Mouse (Mus musculus): ENCODE measurements around the gene Camta2. TPM values are rescaled to one million over a fixed set of nuclear protein-coding genes. Genes with fewer than 3 reads are reported as not detected.

The Camta2 gene
- polyA plus RNA-seq, 1 experiment from 2014 or later, result 9.2 TPM

DNA sequence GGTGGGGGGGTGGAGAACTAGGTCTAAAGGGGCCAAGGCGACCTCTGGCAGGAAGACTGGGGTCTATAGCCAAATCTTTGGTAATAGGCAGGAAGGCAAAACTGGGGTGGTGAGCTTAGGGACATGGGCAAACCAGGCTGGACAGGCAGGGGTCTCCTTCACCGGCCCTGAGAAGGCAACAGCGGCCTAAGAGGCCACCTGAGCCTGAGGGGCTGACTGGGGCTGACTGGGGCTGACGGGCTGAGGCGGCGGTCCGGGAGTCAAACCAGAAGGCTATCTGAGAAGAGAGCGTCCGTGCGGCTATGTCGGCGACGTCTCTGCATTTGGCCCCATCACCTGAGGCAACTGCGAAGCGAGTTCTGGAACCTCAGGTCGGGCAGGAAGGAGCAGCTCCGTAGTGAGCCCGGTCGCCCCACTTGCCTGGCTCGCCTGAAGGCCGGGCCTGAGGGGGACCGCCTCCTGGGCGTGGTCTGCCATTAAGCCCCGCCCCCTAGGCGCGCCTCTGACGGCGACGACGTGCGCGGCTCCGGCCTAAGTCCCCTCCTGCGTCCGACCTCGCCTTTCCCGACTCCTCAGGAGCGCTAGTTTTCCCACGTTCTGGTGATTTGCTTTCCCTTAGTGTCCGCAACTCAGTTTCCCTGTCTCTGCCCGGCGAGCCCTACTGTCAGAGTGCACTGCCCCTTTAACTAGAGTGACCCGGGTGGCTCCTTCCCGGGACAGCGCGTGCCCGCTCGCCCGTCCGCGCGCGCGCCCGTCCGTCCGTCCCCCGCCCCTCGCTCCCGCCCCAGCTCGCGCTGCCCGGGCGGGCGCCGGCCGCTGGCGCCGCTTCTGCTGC is 12.0 kb upstream of the Camta2 start, which contains the start of the genes Inca1 and Kif1c:
Gene Inca1, minus strand, starts transcription at position 434 of the 835 bp plus-strand sequence.
Gene Kif1c, plus strand, starts transcription at position 827 of the 835 bp plus-strand sequence.
- peak within 1 kb of the TSS; percentile 94 for H3K9ac ChIP-seq (ENCODE audit: low read depth, low read length)
- peak within 1 kb of the TSS; percentile 94 for H3K4me2 ChIP-seq (ENCODE audit: low read length)
- H3K36me3 ChIP-seq (ENCODE audit: insufficient read depth, low read length), result peaks cover 7% of the 10 kb centered on the region; the same call in 1 of the 2 replicates
- 2% methylated on average over 66 of the region's 69 CpGs for WGBS
- H3K27ac ChIP-seq, result peak within 1 kb of the TSS; percentile 97
- peak; percentile 9; the same call in 1 of the 2 replicates for TF ChIP-seq CTCF (IDR thresholded peaks at IDR 0.05; ENCODE audit: low read depth)
- no peaks in the 10 kb centered on the region for H3K9me3 ChIP-seq (replicated peaks; ENCODE audit: low read length)
- peak; percentile 93 for DNase-seq (ENCODE audit: low spot score)
- no peaks in the 10 kb centered on the region for H3K27me3 ChIP-seq (ENCODE audit: insufficient read depth, low read length)
- H3K4me3 ChIP-seq (replicated peaks; ENCODE audit: low read depth, low read length), result peak within 1 kb of the TSS; percentile 89
- ATAC-seq (replicated peaks; ENCODE audit: low FRiP score, low read depth), result peak; percentile 93
- H3K4me1 ChIP-seq (replicated peaks; ENCODE audit: insufficient read depth, low read length), result peaks cover 14% of the 10 kb centered on the region

DNA sequence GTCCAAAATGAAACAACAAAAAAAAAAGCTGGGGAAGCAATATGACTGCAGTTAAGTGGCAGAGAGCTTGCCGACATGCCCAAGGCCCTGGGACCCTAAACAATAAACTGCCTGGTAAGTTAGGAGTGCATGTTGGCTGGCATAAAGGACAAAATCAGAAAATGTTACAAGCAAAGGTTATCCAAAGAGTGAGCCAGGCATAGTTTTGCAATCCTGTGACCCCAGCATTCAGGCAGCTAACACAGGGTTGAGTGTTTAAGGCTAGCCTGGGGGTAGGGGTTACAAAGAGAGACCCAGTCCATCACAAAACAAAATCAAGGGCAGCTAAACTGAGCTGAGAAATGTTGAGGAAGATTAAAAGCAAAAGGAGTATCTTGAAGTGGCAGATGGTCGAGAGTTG is 11.1 kb upstream of the Camta2 start:
- no peak overlapping the region for H3K4me3 ChIP-seq (replicated peaks; ENCODE audit: low read depth, low read length)
- no peak overlapping the region for H3K27ac ChIP-seq
- no peak overlapping the region for H3K9ac ChIP-seq (ENCODE audit: low read depth, low read length)
- DNase-seq (ENCODE audit: low spot score) (no peak), ATAC-seq (replicated peaks; ENCODE audit: low FRiP score, low read depth) (no peak)
- no peaks in the 10 kb centered on the region for H3K36me3 ChIP-seq (ENCODE audit: insufficient read depth, low read length)
- no peak for TF ChIP-seq CTCF (IDR thresholded peaks at IDR 0.05; ENCODE audit: low read depth)
- peaks cover 14% of the 10 kb centered on the region for H3K4me1 ChIP-seq (replicated peaks; ENCODE audit: insufficient read depth, low read length)
- 77% methylated on average over 2 of the region's 2 CpGs for WGBS
- no peaks in the 10 kb centered on the region for H3K9me3 ChIP-seq (replicated peaks; ENCODE audit: low read length)
- no peaks in the 10 kb centered on the region for H3K27me3 ChIP-seq (ENCODE audit: insufficient read depth, low read length)
- H3K4me2 ChIP-seq (ENCODE audit: low read length), result no peak overlapping the region

DNA sequence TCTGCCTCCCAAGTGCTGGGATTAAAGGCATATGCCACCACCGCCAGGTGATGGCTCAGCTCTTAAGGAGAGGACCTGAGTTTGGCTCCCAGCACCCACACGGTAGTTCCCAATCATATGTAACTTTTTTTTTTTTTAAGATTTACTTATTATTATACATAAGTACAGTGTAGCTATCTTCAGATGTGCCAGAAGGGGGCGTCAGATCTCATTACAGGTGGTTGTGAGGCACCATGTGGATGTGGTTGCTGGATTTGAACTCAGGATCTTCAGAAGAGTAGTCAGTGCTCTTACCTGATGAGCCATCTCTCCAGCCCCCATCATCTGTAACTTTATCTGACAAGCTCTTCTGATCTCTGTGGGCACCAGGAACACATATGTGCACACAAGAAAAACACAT is 9.5 kb upstream of the Camta2 start:
- Histone ChIP-seq H3K4me3 (replicated peaks; ENCODE audit: low read depth, low read length) (no peak overlapping the region), H3K9me3 (replicated peaks; ENCODE audit: low read length) (no peaks in the 10 kb centered on the region), H3K36me3 (ENCODE audit: insufficient read depth, low read length) (no peaks in the 10 kb centered on the region), H3K9ac (ENCODE audit: low read depth, low read length) (no peak overlapping the region), H3K27me3 (ENCODE audit: insufficient read depth, low read length) (no peaks in the 10 kb centered on the region), H3K27ac (no peak overlapping the region), H3K4me1 (replicated peaks; ENCODE audit: insufficient read depth, low read length) (peaks cover 14% of the 10 kb centered on the region), H3K4me2 (ENCODE audit: low read length) (no peak overlapping the region)
- TF ChIP-seq CTCF (IDR thresholded peaks at IDR 0.05; ENCODE audit: low read depth), result peak; percentile 25; the same call in 1 of the 2 replicates
- DNase-seq (ENCODE audit: low spot score), result no peak
- 77% methylated on average over 3 of the region's 3 CpGs for WGBS
- ATAC-seq (replicated peaks; ENCODE audit: low FRiP score, low read depth), result no peak

DNA sequence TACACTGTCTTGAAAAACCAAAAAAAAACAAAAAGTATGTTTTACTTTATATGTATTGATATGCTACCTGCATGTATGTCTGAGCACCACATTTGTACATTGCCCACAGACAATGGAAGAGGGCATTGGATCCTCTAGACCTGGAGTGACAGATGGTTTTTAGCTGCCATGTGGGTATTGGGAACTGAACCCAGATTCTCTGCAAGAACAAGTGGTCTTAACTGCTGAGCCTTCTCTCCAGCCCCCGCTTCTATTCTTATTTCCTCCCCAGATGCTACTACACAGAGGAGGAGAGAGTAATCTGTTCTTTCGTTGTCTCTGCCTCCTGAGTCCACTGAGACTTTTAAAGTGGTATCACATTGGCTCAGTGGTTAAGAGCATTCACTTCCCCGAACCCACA is 5.6 kb upstream of the Camta2 start:
- no peak overlapping the region for H3K4me2 ChIP-seq (ENCODE audit: low read length)
- no peak for TF ChIP-seq CTCF (IDR thresholded peaks at IDR 0.05; ENCODE audit: low read depth)
- H3K4me3 ChIP-seq (replicated peaks; ENCODE audit: low read depth, low read length), result no peak overlapping the region
- H3K27me3 ChIP-seq (ENCODE audit: insufficient read depth, low read length), result no peaks in the 10 kb centered on the region
- DNase-seq (ENCODE audit: low spot score) (no peak), ATAC-seq (replicated peaks; ENCODE audit: low FRiP score, low read depth) (no peak)
- no peaks in the 10 kb centered on the region for H3K9me3 ChIP-seq (replicated peaks; ENCODE audit: low read length)
- WGBS, result 74% methylated on average over 3 of the region's 3 CpGs
- peaks cover 6% of the 10 kb centered on the region; the same call in 1 of the 2 replicates for H3K4me1 ChIP-seq (replicated peaks; ENCODE audit: insufficient read depth, low read length)
- H3K9ac ChIP-seq (ENCODE audit: low read depth, low read length), result no peak overlapping the region
- H3K36me3 ChIP-seq (ENCODE audit: insufficient read depth, low read length), result no peaks in the 10 kb centered on the region
- no peak overlapping the region for H3K27ac ChIP-seq

DNA sequence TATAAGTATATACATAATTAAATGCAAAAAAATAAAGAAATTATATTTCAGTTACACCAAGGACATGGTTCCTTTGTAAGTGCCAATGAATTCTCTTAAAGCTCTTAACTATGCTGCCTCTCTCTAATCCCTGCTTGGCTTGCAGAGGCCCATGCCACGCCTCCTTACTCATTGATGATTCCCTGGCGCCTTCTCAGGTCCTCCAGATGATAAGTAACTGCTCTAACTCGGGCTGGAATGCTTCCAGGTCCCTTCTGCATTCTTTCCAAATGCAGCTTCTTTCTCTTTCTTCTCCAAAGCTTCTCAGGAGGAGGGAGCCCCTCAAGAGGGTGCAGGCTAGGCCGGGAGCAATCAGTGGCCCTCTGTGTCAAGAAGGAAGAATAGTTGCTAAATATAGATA is 1.7 kb upstream of the Camta2 start:
- Histone ChIP-seq H3K27me3 (ENCODE audit: insufficient read depth, low read length) (no peaks in the 10 kb centered on the region), H3K36me3 (ENCODE audit: insufficient read depth, low read length) (peaks cover 3% of the 10 kb centered on the region), H3K9ac (ENCODE audit: low read depth, low read length) (no peak overlapping the region), H3K4me2 (ENCODE audit: low read length) (no peak overlapping the region), H3K4me1 (replicated peaks; ENCODE audit: insufficient read depth, low read length) (peaks cover 14% of the 10 kb centered on the region; the same call in 1 of the 2 replicates), H3K9me3 (replicated peaks; ENCODE audit: low read length) (no peaks in the 10 kb centered on the region), H3K4me3 (replicated peaks; ENCODE audit: low read depth, low read length) (no peak overlapping the region), H3K27ac (no peak overlapping the region)
- 64% methylated on average over 4 of the region's 4 CpGs for WGBS
- DNase-seq (ENCODE audit: low spot score), result no peak
- ATAC-seq (replicated peaks; ENCODE audit: low FRiP score, low read depth), result no peak
- no peak for TF ChIP-seq CTCF (IDR thresholded peaks at IDR 0.05; ENCODE audit: low read depth)

DNA sequence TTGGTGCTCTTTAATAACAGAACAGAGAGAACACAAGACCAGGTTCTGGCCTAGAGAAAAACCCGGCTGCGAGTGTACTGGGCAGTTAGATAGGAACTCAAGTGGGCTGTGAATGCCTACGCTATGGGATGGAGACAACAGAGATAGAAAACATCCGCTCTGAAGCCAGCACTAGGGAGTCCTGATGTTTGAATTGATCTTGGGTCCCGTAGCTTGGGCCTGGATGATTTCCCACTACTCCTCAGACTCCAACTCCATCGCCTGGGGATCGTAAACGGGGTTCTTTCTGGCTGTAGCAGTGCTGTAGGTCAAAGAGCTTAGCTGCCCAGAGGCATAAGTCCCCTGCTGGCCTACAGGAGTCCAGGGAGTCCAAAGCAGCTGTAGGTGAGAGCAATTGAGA is 467 bp upstream of the Camta2 start:
- Histone ChIP-seq H3K9ac (ENCODE audit: low read depth, low read length) (peak overlapping the region; percentile 71), H3K36me3 (ENCODE audit: insufficient read depth, low read length) (peaks cover 10% of the 10 kb centered on the region), H3K4me3 (replicated peaks; ENCODE audit: low read depth, low read length) (peak overlapping the region; percentile 70), H3K9me3 (replicated peaks; ENCODE audit: low read length) (no peaks in the 10 kb centered on the region), H3K4me1 (replicated peaks; ENCODE audit: insufficient read depth, low read length) (peaks cover 14% of the 10 kb centered on the region; the same call in 1 of the 2 replicates), H3K4me2 (ENCODE audit: low read length) (peak overlapping the region; percentile 75), H3K27me3 (ENCODE audit: insufficient read depth, low read length) (no peaks in the 10 kb centered on the region), H3K27ac (peak overlapping the region; percentile 85)
- DNase-seq (ENCODE audit: low spot score) (no peak), ATAC-seq (replicated peaks; ENCODE audit: low FRiP score, low read depth) (no peak)
- TF ChIP-seq CTCF (IDR thresholded peaks at IDR 0.05; ENCODE audit: low read depth), result no peak; the same call in 1 of the 2 replicates
- 16% methylated on average over 8 of the region's 8 CpGs for WGBS
